Mouse (Mus musculus) retina, embryonic 14.5 days (tissue): ENCODE measurements at regions not wholly inside any gene's neighbourhood (a gene's known extent, or its start where the extent isn't known, plus 50 kb on each side); places are given as distances from the start of the nearest gene placed in this dataset.

ENCODE experiments used
- DNase-seq: peaks from one replicate; pipeline ENCODE4 v3.0.0-alpha.2; 2015; ENCODE audit warnings: low spot score

DNA sequence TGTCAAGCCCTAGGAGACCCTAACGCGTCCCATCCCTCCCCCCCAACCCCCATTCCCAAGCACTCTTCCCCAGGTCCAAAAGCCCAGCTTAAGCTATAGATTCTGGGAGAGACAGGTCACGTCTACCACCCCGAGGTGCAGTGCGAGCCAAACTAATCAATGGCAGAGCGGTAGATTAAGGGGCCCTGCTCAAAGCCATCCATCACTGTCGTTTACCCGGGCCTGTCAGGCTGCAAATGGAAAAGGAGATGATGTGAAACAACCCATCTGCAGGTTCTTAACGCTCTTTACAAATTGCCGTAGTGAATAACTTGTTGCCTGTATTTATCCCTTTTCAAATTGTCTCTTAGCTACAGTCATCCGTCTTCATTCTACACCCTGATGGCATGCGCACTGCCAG lies 126.2 kb upstream of the Nectin1 start:
- peak; percentile 15 for DNase-seq

GRCm38 (mm10) chr9:43627558-43627957 lies 116.2 kb upstream of the Nectin1 start:
- DNase-seq = no peak

DNA sequence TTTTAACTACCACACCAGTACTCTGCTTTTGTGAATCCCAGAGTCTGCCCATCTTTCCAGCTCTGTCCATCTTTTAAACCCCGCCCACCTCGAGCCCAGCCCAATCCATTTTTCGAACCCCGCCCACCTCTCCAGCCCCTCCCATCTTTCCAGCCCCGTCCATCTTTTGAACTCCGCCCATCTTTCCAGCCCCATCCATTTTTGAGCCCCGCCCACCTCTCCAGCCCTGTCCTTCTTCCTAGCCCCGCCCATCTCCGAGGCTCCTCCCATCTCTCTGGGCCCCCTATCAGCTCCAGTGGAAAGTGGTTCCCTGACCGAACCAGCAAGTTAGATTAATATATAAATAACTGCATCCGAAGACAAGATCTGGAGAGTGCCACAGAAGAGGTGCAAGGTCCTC lies 115.0 kb upstream of the Nectin1 start:
- no peak for DNase-seq

GRCm38 (mm10) chr9:43636372-43636965 lies 107.3 kb upstream of the Nectin1 start:
- no peak for DNase-seq

DNA sequence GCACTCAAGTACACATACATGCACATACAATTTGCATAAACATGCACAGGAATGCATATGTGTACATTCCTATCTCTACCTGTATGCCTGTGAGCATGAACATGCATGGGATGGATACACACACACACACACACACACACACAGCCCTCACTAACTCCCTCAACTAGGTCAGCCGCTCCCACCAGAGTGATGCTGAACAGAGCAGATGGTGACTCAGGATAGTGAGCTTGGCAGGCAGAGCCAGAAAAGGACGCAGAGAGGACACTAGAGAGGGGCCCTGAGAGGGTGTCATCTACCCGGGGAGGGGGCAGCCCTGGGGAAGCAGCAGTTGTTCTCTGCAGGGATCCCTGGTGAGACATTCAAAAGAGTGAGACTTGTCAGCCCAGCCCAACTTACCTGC lies 85.6 kb upstream of the Nectin1 start:
- no peak for DNase-seq

GRCm38 (mm10) chr9:43659237-43659636 lies 84.5 kb upstream of the Nectin1 start:
- no peak for DNase-seq

DNA sequence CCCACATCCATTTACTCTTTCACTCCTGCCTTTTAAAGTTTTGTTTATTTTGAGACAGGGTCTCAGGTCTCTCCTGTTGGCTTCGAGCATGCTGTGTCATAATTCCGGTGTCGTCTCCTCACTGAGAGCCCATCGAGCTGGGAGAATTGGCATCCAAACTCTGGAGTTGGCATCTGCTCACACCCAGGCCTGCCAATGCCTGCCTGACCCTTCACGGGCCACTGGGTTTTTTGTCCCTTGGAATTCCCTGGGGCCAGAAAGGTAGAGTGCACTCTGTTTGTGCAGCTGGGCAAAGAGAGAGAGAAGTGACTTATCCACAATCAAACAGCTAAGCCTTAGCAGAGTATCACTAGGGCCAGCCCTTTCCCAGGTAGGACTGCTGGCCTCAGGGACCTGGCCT lies 83.6 kb upstream of the Nectin1 start:
- no peak for DNase-seq

DNA sequence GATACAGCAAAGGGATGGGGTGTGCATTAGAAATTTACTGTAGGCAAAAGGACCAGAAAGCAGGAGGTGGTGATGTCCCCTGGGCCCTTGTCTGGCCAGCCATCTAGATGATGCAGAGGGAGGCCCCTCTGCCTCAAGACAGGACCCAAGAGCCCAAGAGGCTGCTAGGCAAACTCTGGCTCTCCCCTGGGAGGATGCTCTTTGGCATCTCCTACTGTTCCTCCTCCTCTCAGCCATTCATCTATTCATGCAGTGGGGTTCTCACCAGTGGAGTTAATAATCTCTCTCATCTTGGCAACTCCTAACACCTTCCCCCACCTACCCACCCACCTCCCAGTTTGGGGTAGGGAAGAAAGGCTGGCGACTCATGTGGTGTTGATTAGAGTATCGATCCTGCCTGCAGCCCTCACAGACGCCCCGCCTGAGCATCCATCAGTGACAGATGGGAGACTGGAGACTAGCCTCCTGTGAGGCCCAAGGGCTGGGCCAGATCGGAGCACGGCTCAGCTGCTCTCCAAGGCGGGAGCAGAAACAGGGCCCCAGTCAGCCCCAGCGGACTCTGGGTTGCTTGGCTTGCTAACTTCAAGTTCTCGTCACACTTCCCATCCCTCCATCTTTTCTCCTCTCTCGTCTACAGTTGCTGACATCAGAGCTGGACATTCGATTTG lies 82.8 kb upstream of the Nectin1 start:
- peak; percentile 52 for DNase-seq

DNA sequence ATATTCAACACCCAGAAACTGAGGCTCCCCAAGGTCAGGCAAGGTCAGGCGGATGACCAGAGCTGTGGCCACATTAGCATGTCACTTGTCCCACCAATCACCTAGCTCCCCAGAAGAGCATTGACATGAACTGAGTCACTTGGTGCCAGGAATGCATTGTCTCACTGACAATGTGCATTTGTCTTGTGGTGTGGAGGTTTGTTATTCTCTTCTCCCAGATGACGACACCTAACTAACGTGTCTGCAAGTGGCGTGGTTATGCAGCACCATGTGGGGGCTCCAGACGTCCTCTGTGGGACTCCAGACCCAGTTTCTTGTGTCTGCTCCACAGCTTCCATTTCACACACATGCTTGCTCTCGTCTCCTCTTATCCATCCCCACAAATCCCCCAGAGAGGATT lies 82.1 kb upstream of the Nectin1 start:
- no peak for DNase-seq

DNA sequence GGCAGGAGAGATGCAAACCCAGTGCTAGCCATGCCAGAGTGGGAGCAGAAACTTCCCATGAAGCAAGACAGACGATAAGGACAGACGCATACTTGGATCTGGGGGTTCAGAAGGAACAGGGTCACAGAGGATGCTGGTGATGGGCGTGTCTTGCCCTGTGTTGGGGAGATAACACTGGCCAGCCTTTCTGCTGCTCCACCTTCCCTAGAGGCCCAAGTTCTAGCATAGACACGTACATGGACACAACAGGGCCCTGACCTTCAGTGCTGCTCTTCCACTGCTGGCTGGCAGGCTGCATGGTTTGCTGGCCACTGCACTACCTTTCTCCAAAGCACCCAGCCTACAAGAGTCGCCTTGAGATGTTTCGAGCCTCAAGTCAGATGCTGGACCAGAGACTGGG lies 76.4 kb upstream of the Nectin1 start:
- no peak for DNase-seq

DNA sequence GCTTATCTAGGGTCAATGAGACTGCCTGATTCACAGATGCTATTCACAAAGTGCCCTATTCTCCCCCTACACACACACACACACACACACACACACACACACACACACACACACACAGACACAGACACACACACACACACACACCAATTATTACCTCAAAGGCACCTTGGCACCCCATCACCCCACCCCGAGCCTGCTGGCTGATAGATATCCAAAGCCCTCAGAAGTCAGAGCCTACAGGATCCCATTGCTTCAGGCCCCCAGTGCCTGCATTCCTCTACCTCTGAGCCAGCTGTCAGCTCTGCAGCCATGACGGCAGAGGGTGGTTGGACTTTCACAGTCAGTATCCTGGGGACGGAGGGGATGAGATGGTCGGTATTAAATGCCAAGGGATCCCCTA lies 75.8 kb upstream of the Nectin1 start:
- no peak for DNase-seq

DNA sequence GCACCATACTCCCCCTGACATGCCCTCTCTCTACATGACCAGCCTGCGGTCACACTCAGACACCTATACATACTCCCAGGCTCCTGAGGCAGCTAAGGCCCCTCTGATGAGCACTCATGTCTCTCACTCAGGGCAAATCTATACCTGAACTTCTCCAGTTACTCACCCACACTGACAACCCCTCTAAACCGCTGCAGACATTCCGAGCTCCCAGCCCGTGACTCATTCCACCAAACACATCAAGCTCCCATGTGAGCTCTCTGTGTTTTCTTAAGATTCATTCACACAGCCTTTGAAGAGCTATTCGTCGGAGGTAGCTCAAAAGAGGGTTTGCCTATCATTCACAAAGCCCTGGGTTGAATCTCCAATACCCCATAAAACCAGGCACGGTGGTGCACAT lies 75.1 kb upstream of the Nectin1 start:
- no peak for DNase-seq

DNA sequence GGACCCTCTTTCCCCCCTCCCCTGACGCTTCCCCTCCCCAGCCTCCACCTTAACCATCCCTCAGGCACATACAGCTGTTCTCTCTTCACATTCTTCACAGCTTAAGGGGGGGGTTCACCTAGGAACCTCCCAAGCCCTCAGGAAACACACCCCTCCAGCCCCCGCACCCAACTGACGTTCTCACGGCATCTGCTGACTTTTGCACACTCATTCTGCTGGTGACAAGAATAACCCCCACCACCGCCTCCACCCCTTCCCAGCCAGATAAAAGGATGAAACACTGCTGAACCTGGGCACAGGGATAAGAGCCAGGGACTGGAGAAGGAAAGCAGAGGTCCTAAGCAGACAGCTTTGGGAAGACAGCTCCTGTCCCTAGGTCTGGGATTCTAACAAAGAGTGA lies 73.2 kb upstream of the Nectin1 start:
- no peak for DNase-seq

DNA sequence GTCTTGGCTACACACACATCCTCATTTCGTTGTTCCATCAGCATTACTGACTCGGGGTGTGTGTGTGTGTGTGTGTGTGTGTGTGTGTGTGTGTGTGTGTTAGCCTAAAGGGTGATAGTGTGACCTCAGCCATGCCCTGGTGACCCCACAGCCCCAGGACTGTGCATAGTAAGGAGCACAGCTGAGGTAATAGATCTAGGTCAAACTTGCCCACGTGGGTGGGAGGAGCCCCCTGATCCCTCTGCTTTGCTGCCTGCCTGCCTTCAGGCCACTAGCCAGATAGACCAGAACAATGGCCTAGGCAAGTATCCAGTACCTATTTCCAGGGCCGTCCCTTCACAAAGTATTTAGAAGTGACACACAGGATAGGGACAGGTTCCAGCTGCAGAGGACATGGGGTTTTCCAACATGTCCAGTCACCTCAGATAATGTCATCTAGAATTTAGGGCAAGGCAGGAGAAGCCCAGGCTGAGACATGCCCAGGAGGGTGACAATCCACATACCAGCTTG lies 70.6 kb upstream of the Nectin1 start:
- DNase-seq = peak; percentile 65

- DNase-seq = no peak
Observed at GRCm38 (mm10) chr9:43674321-43674720, 69.5 kb upstream of the Nectin1 start.

DNA sequence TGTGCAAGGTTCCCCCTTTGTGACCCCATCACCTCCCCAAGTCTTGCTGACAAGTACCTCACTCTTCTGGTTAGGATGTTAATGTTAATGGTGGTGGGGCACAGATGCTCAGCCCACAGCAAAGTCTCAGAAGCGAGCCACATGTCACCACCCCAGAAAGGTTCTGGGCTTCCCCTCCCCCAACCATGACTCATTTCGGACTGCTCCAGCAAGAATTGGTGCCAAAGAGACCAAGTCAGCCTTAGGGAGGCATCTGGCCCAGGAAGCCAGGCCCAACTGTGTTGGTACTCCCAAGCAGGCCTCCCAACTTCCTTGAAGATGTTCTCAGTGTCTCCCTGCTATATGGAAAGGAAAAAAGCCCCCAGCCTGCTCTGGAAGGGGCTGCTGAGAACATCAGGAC lies 67.8 kb upstream of the Nectin1 start:
- no peak for DNase-seq

DNA sequence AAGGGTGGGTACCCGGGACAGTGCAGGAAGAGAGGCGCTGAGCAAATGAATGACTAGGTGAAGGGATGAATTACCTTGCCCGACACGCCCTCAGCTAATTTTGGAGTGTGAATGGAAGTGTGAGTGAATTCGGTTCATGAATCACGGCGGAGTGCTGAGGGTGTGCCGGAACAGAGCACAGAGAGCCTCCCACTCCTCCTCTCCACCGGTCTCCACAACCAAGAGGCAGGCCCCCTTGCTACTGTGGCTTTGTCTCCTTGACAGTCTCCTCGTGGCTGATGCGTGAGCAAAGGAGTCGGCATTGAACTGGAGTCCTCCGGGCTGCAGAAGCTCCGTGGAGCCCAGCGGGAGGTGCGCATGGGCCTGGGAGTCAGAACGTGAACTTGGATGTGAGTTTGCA lies 64.5 kb upstream of the Nectin1 start:
- no peak for DNase-seq

- DNase-seq = no peak
Observed at GRCm38 (mm10) chr9:43681317-43681716, 62.5 kb upstream of the Nectin1 start.

DNA sequence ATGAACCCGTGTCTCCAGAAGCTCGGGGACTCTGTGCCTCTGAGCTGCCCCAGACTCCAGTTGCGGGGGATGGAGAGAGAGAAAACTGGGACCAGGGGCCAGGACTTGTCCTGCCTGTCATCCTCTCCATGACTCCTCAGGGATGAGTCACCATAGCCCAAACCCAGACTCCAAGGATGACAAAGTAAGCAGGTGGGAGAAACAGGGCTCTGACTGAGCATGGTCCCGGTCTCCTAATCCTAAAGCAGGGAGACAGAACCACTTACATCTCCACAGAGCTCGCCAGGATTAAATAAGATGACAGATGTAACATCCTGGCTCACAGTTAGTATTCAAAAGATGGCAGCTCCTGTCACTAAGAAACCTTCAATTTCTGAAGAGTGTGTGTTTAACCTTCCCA lies 61.7 kb upstream of the Nectin1 start:
- DNase-seq = no peak

DNA sequence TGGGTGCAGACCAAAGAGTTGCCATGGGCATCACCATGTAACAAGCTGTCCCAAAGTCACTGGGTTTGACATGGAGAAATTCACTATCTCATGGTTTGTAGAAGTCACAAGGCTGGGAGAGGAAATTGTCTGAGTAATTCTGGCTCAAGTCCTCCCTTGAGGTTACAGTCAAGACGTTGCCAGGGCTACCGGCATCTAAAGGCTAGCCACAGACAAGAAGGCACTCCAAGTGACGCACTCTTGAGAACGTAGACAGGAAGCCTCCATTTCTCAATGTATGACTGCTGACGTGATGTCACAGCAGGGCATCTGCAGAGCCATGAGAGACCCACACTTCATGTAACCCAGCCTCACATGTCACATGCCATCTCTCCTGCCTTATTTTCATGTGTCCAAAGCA lies 59.2 kb upstream of the Nectin1 start:
- no peak for DNase-seq

GRCm38 (mm10) chr9:43692015-43692414 lies 51.8 kb upstream of the Nectin1 start:
- no peak for DNase-seq

- no peak for DNase-seq
Observed at GRCm38 (mm10) chr9:43692538-43692937, 51.2 kb upstream of the Nectin1 start.
